In genomic region chr4:125548190-125548589, GRCm38 (mm10) we compare ENCODE assay signal across 35 mouse cellular contexts. TPM values are rescaled to one million over a fixed set of nuclear protein-coding genes. Genes with fewer than 3 reads are reported as not detected.
"Had no signal": no experiment of that assay in that cellular context is flagged by ENCODE, and none has a peak within 500 bp of the region (broad histone marks: within the 10 kb centered on the region; RNA-seq: fewer than 3 reads in every experiment).

No protein-coding gene starts in this region.

- H3K4me3 ChIP-seq: limb, embryonic 10.5 days; limb, embryonic 12.5 days; limb, embryonic 13.5 days; limb, embryonic 15.5 days; liver, embryonic 12.5 days; liver, embryonic 13.5 days; liver, embryonic 15.5 days; lung, embryonic 15.5 days; megakaryocyte, embryonic 14.5 days; midbrain, embryonic 10.5 days; midbrain, embryonic 12.5 days; midbrain, embryonic 13.5 days; midbrain, embryonic 15.5 days; myocyte; neural tube, embryonic 12.5 days had no signal

- H3K9me3 ChIP-seq: limb, embryonic 10.5 days; limb, embryonic 12.5 days; limb, embryonic 13.5 days; limb, embryonic 15.5 days; liver, embryonic 12.5 days; liver, embryonic 13.5 days; liver, embryonic 15.5 days; lung, embryonic 15.5 days; midbrain, embryonic 10.5 days; midbrain, embryonic 12.5 days; midbrain, embryonic 15.5 days; neural tube, embryonic 12.5 days had no signal

- H3K27ac ChIP-seq: limb, embryonic 10.5 days; limb, embryonic 12.5 days; limb, embryonic 13.5 days; limb, embryonic 15.5 days; liver, embryonic 12.5 days; liver, embryonic 13.5 days; liver, embryonic 14.5 days; liver, embryonic 15.5 days; lung, embryonic 15.5 days; macrophage; midbrain, embryonic 10.5 days; midbrain, embryonic 12.5 days; midbrain, embryonic 13.5 days; midbrain, embryonic 15.5 days; neural tube, embryonic 12.5 days had no signal

- H3K4me2 ChIP-seq: limb, embryonic 12.5 days; limb, embryonic 13.5 days; limb, embryonic 15.5 days; liver, embryonic 11.5 days; liver, embryonic 12.5 days; liver, embryonic 13.5 days; liver, embryonic 15.5 days; lung, embryonic 14.5 days; lung, embryonic 15.5 days; midbrain, embryonic 11.5 days; midbrain, embryonic 12.5 days; midbrain, embryonic 13.5 days; midbrain, embryonic 15.5 days; neural tube, embryonic 12.5 days had no signal

- H3K9ac ChIP-seq: limb, embryonic 12.5 days; limb, embryonic 13.5 days; limb, embryonic 15.5 days; liver, embryonic 12.5 days; liver, embryonic 13.5 days; liver, embryonic 14.5 days; liver, embryonic 15.5 days; liver, postnatal 0 days; lung, embryonic 14.5 days; lung, embryonic 15.5 days; midbrain, embryonic 12.5 days; midbrain, embryonic 13.5 days; midbrain, embryonic 15.5 days; neural tube, embryonic 12.5 days had no signal

- DNase-seq: left cerebral cortex, postnatal 4 days; liver; liver, embryonic 13.5 days; liver, postnatal 0 days; lung, adult 18-20 months; lung, adult 2 months; lung, embryonic 14.5 days; lung, postnatal 10 days; lung, postnatal 14 days; lung, postnatal 36 days; lung, postnatal 4 days; midbrain, embryonic 14.5 days had no signal

- ATAC-seq: liver, embryonic 12.5 days; liver, postnatal 0 days; lung, postnatal 0 days; midbrain, embryonic 13.5 days; midbrain, embryonic 15.5 days; midbrain, embryonic 16.5 days had no signal

- H3K27me3 ChIP-seq: liver, embryonic 12.5 days; liver, embryonic 13.5 days; liver, embryonic 15.5 days; lung, embryonic 15.5 days had no signal

- H3K36me3 ChIP-seq: limb, embryonic 10.5 days; limb, embryonic 12.5 days; limb, embryonic 13.5 days; limb, embryonic 15.5 days; liver, embryonic 12.5 days; liver, embryonic 13.5 days; liver, embryonic 15.5 days; lung, embryonic 15.5 days; midbrain, embryonic 10.5 days; midbrain, embryonic 12.5 days; midbrain, embryonic 13.5 days; midbrain, embryonic 15.5 days; neural tube, embryonic 12.5 days had no signal

- H3K4me1 ChIP-seq: limb, embryonic 12.5 days; limb, embryonic 13.5 days; limb, embryonic 15.5 days; liver, embryonic 12.5 days; liver, embryonic 13.5 days; liver, embryonic 15.5 days; lung, embryonic 15.5 days; megakaryocyte, embryonic 14.5 days had no signal

RNA-seq across cellular contexts. Expression of gene Grik3, which starts 57.7 kb away (rescaled TPM):
- polyA plus RNA-seq: limb, embryonic 10.5 days; limb, embryonic 11.5 days; limb, embryonic 12.5 days; liver, embryonic 12.5 days; liver, embryonic 15.5 days; liver, embryonic 16.5 days; lung, embryonic 14.5 days; lung, embryonic 15.5 days; lung, embryonic 16.5 days; lung, postnatal 0 days; macrophage; myocyte had no signal
